Mouse (Mus musculus): Measurements from ENCODE around the gene Ifnar2.

Ifnar2 gene

DNA sequence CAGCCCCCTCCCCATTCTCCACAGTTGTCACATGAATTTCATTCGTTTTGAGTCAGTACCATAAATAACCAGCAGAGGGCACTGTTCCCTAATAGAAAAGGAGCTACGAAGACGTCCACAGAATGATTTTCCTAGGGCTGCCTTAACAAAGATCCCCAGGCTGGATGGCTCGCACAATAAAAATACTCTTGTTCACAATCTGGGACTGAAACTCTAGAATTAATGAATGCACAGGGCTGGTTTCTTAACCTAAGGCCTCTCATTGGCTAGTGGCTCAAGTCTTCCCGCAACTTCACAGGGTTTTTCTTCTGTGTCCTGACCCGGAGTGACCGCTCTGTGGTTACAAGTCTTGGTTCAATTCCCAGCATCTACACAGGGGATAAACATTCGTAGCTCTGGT is 14.0 kb upstream of the Ifnar2 start:
- DNase-seq (ENCODE audit: low spot score), result peak; percentile 67

- DNase-seq (ENCODE audit: low spot score), result no peak
Measured at GRCm38 (mm10) chr16:91359531-91359930, 13.1 kb upstream of the Ifnar2 start.

GRCm38 (mm10) chr16:91360162-91360561 is 12.4 kb upstream of the Ifnar2 start:
- no peak for DNase-seq (ENCODE audit: low spot score)

DNA sequence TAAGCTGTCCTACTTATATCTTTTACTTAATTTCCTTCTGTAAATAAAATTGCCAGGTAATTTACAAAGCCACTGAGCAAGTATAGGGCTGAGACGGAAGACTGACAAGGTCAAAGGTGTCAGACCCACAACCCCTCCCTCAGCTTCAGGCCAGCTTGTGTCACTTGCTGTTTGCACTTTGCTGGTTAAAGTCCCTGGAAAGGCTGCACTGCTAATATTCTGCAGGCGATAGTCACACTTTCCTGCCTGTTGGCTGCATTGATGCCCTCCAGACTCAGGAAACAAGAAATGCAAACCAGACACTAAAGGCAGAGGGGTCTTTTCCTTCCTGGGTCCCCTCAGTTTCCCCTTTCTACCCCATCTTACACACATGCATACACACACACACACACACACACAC is 10.6 kb upstream of the Ifnar2 start:
- no peak for DNase-seq (ENCODE audit: low spot score)

DNA sequence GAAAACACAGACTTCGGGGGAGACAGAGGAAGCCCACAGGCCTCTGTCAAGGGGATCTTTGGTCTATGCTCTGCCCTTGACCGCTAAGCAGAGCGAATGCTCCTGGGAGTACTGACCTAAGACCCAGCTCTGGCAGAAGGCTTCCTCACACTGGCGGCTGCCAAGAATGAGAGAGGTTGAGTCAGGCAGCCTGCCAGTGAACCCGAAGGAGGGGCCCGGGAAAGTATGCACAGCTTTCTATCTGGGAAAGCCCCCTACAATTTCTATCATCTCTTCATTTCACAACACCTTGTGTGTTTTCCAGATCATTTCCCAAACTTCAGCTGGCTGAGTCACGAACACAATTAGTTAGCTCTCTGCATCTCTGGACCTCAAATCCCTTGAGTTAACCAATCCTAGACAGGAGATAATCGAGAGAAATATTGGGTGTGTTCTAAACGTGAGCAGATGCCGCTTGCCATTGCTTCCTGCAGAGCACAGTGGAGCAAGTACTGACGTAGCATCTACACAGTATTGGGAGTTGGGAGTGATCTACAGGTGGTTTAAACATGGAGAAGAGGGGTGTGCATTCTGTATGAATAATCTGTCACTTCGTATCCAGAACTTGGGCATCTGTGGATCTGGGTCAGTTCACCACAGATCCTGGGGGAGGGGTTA is 9.8 kb upstream of the Ifnar2 start:
- DNase-seq (ENCODE audit: low spot score), result no peak

- no peak for DNase-seq (ENCODE audit: low spot score)
Measured at GRCm38 (mm10) chr16:91363483-91363882, 9.1 kb upstream of the Ifnar2 start.

DNA sequence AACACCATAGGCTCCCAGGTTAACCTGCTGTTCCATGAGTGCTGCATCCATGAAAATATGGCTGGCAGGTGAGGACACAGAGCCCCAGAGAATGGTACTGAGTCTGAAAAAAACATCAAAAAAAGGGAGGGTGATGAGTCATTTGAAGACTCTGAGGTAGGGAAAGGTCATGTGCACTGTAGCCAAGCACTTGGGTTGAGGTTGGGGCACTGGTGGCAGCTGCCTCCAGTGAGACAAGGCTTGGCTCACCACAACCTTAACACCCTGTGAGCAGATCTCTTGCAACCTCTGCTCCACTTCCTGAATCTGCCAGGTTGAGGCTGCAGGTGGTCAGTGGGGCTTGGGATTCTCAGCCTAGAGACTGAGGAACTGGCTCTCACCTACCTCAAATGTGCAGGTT is 6.0 kb upstream of the Ifnar2 start:
- peak; percentile 75 for DNase-seq (ENCODE audit: low spot score)

- DNase-seq (ENCODE audit: low spot score), result no peak
Measured at GRCm38 (mm10) chr16:91367066-91367465, 5.5 kb upstream of the Ifnar2 start.

DNA sequence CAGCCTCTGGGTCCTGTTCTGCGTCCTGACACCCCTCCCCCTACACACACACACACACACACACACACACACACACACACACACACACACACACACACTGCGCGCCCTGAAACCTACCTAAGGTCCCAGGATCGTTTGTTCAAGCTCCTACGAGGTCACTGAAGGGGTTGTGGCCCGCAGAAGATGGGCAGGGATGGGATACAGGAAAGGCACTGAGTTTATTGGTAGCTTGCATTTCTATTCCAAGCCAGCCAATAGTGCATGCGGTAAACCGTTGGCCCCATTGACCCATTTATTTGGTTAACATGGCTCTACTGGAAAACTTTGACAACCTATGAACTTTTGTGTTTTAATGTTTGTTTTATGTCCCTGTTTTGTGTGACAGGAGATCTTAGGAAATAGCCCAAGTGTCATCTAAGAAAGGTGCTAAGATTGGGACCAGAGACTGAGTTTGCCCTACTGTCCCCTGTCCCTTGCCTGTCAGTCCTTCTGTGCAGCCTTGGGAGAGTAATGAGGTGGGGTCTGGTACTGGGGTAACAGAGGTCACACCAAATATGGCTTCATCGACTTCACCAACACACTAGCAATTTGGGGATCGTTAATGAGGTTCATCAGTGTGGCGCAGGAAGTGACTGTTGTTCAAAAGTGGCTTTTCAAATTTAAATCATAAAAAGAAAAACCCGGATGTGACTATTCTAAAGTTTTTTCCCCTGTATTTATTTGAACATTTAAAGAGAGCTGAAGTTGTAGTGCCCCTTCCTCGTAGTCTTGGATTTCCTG is 1.1 kb downstream of the Ifnar2 start:
- peak; percentile 28 for DNase-seq (ENCODE audit: low spot score)

DNA sequence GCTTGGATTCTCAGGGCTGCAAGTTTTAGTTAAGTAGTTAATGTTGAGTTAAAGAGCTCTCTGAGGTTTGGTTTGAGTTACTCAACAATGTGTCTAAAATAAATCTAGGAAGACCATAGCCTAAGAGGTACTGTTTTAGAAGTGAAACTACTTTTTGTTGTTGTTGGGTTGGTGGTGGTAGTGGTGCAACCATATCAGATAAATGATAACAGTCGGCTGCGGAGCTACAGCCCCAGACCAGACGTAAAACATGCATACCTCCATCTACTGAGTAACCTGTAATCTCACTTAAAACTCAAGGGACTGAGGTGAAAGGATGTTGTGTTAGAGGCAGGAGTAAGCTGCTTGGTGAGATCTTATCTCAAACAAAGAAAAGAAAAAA is 1.7 kb downstream of the Ifnar2 start:
- DNase-seq (ENCODE audit: low spot score), result no peak

DNA sequence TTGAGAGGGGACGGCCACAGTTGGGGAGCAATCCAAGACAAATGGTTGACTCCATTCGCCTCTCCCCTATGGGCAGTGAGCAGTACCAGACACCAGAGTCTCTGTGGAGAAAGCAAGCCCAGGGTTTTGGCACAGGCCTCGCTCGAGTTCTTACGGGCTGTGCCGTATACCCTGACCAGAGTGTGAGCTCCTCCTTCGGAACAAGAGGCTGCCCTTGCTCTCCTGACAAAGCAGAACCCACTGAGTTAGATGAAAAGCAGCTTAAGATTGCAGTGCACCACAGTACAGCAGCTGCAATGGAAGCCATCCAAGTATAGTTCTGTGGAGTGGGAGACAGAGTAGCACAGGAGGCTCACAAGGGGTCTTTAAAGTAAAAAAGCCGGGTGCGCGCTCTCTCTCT is 4.1 kb downstream of the Ifnar2 start:
- DNase-seq (ENCODE audit: low spot score), result no peak

DNA sequence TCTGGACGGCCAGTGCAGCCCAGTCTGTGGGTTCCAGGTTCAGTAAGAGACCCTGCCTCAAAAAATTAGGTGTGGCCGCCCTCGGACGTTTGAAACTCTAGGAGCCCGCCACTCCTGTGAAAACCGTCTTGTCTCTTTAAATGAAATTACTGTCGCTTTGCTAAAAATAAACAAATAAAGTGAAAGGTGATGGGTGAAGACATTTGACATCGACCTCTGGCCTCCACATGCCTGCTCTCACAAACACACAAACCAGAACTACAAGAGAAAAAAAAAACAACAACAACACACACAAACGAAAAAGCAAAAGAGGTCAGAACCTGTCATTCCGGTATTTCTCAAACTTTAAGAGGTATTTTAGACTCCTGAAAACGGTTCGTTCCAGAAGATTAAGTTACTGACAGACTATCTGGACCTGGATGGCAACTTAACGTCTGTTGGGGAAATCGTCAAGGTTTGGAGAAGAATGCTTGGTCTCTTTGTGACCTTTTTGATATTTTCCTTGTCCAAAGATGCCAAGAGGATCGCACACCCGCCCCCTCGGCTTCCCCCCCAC is 5.9 kb downstream of the Ifnar2 start:
- no peak for DNase-seq (ENCODE audit: low spot score)

DNA sequence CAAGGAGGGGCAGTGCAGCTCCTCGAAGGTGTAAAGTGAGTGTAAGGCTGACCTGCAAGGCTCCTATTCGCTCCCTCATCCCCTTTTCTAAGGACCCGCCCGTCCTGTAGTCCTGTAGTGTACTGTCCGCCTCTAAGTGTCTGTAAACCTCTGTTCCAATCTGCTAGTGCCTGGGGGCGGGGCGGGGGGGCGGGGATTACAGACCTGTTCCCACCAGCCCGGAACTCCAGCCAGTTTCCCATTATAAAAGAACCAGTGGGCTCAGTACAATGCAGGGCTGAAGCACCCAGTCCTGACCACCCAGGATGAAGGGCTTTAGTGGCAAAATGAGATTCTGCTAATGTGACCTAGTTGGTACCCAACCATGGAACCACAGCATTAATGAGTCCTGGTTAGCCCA is 6.4 kb downstream of the Ifnar2 start:
- DNase-seq (ENCODE audit: low spot score), result no peak

DNA sequence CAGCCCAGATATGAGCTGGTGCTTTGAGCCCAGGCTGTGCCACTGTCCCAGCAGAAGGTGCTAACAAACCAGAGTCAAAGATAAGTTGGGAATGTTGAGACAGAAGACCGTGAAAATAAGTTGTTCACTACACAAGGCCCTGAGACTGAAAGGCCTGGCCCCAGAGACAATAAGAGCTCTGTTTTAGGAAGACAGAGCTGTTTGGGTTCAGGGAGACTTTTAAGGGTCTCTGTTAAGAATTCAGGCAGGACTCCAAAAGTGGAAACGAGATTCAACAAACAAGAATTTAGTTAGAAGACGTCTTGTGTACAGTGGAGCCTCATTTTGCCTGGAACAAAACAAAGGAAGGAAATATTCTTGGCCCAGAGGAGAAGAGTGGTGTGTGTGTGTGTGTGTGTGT is 6.8 kb downstream of the Ifnar2 start:
- DNase-seq (ENCODE audit: low spot score), result no peak

DNA sequence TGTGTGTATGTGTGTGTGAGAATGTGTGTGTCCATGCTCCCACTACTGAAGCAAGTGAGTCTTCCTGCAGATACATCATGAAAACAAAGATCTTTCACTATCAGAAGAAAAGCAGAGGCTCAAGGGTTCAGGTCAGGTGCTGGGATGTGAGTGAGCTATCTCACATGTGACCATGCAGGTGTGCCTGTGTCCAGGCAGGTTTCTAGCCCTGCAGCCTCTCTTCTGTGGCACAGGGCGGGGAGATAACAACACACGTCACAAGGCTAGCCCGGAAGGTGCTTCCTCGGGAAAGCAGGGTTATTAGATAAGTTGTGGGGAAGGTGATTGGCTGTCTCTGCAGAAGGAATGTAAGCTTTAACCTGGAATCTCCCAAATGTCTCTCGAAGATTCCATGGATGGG is 7.6 kb downstream of the Ifnar2 start:
- no peak for DNase-seq (ENCODE audit: low spot score)

DNA sequence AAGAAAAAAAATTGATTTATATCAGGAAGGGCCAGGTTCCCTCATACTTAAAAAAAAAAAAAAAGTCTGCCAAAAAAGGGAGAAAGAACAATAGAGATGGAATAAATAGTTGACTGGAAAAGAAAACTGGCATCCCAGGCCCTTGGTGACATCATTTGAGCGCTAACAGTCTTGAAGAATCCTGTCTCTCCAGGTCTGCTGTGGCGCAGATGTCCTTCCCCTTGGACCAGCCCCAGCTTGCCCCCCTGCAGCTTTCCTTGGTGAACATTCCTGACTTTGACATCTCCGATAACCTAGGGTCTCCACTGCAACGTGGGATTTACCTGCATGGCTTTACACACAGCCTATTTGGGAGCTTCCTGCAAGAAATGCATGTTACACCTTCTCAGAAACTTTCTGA is 9.0 kb downstream of the Ifnar2 start:
- DNase-seq (ENCODE audit: low spot score), result no peak

- no peak for DNase-seq (ENCODE audit: low spot score)
Measured at GRCm38 (mm10) chr16:91382261-91382790, 9.7 kb downstream of the Ifnar2 start.

GRCm38 (mm10) chr16:91384221-91384620 is 11.6 kb downstream of the Ifnar2 start:
- DNase-seq (ENCODE audit: low spot score), result no peak

DNA sequence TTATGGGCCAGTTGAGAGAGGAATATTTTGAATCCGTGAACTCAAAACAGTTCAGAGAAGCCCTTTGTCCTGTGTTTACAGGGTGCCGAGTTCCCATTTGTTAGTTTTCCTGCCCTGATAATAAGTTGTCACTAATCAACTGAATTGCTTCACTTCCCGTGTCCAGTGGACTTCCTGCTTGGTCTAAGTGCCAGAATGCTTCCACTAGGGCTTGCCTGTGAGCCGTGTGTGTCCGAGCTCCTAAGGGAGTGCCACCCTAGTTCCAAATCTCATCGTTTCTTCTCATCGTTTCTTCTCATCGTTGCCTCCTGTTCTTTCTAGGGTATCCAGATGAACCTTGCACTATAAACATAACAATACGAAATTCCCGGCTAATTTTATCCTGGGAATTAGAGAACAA is 13.0 kb downstream of the Ifnar2 start:
- DNase-seq (ENCODE audit: low spot score), result no peak

GRCm38 (mm10) chr16:91386419-91387120 is 14.0 kb downstream of the Ifnar2 start:
- no peak for DNase-seq (ENCODE audit: low spot score)

GRCm38 (mm10) chr16:91387121-91387486 is 14.5 kb downstream of the Ifnar2 start:
- no peak for DNase-seq (ENCODE audit: low spot score)

- DNase-seq (ENCODE audit: low spot score), result peak; percentile 35
Measured at GRCm38 (mm10) chr16:91390100-91390499, 17.5 kb downstream of the Ifnar2 start.

GRCm38 (mm10) chr16:91391421-91391820 is 18.8 kb downstream of the Ifnar2 start, which contains the start of gene Gm21970:
Gm21970 (plus strand) TSS chr16:91391721.
- no peak for DNase-seq (ENCODE audit: low spot score)

All from T-cell, adult 2 months (primary cell).